Mouse (Mus musculus) small intestine, adult 2 months (tissue): ENCODE measurements around the gene Slc43a3.

Experiments
- CTCF ChIP-seq: fragments of 200-500 bp; IDR thresholded peaks from 2 replicates; pipeline ENCODE4 v1.5.1; 2012; ENCODE audit warnings: low read depth, mild to moderate bottlenecking, control low read depth, inconsistent platforms, low read length, moderate library complexity, mixed read lengths; ENCODE audit not compliant: insufficient replicate concordance, insufficient read length; ENCODE audit errors: extremely low read depth
- POLR2A ChIP-seq: fragments of 200-500 bp; IDR thresholded peaks from 2 replicates; pipeline ENCODE4 v1.6.1; 2012; ENCODE audit warnings: low read depth, mild to moderate bottlenecking, control low read depth, inconsistent platforms, low read length, moderate library complexity

DNA sequence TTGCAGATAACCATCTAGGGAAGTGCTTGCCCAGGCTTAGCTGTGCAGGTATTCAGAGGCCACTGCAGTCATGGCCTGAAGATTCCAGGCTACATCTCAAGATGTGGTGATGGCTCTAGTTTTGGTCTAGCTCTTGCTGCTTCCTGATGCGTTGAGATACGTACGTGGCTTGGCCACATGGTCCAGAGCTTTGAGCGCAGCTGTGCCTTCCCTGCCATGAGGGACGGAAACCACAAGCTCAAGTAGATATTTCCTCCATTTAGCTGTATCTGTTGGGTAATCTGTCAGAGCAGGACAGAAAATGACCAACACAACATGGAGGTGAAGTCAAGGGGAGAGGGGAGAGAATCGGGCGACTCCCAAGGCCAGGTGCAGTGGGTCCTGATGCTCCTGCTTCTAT, 6.2 kb upstream of the Slc43a3 start:
- TF ChIP-seq POLR2A: no peak
- TF ChIP-seq CTCF: no peak
